Mouse (Mus musculus) inflammation-experienced regulatory T-cells, adult 6 months (primary cell): Measurements from ENCODE around the gene Becn1. TPM values are rescaled to one million over a fixed set of nuclear protein-coding genes. Genes with fewer than 3 reads are reported as not detected.
A peak's percentile ranks its signal among the peaks of the same experiment; 100 is the strongest.

Source experiments
- ATAC-seq: one replicate; pipeline ENCODE4 v1.8.0; 2017
- polyA plus RNA-seq, 3 experiments: library from polyadenylated mRNA; unstranded; fragments of 100-300 nt; shearing (Covaris generic); gene quantifications; one replicate each; pipeline ENCODE4 v1.2.1; 2017

Becn1 gene
- polyA plus RNA-seq, 3 experiments from 2014 or later: 62.1 to 87.3 (median 74.1) TPM

- ATAC-seq: no peak
Observed at GRCm38 (mm10) chr11:101264954-101265471, 37.1 kb downstream of the Becn1 start.

GRCm38 (mm10) chr11:101263989-101264280, 38.2 kb downstream of the Becn1 start:
- no peak for ATAC-seq

- no peak for ATAC-seq
Observed at GRCm38 (mm10) chr11:101263138-101263988, 38.7 kb downstream of the Becn1 start.

GRCm38 (mm10) chr11:101262272-101262967, 39.7 kb downstream of the Becn1 start:
- ATAC-seq: no peak

- no peak for ATAC-seq
Observed at GRCm38 (mm10) chr11:101260826-101261380, 41.2 kb downstream of the Becn1 start.

GRCm38 (mm10) chr11:101259948-101260825, 41.9 kb downstream of the Becn1 start, which contains the start of gene Wnk4:
TSS of gene Wnk4 (plus strand) at chr11:101260567.
- no peak for ATAC-seq

GRCm38 (mm10) chr11:101259261-101259712, 42.8 kb downstream of the Becn1 start:
- no peak for ATAC-seq

- ATAC-seq: no peak
Observed at GRCm38 (mm10) chr11:101255826-101256775, 46.0 kb downstream of the Becn1 start.

- ATAC-seq: peak; percentile 93
Observed at GRCm38 (mm10) chr11:101253613-101254389, 48.3 kb downstream of the Becn1 start, which contains the start of gene Vps25. TSS of gene Vps25 (plus strand) at chr11:101253707.

- no peak for ATAC-seq
Observed at GRCm38 (mm10) chr11:101252941-101253340, 49.1 kb downstream of the Becn1 start.

GRCm38 (mm10) chr11:101251031-101251430, 51.1 kb downstream of the Becn1 start:
- ATAC-seq: no peak

- no peak for ATAC-seq
Observed at GRCm38 (mm10) chr11:101248258-101248994, 53.7 kb downstream of the Becn1 start.

GRCm38 (mm10) chr11:101247521-101248030, 54.5 kb downstream of the Becn1 start:
- ATAC-seq: no peak

GRCm38 (mm10) chr11:101246702-101247012, 55.4 kb downstream of the Becn1 start:
- no peak for ATAC-seq

GRCm38 (mm10) chr11:101245855-101246701, 56.0 kb downstream of the Becn1 start, which contains the start of gene Ramp2:
TSS of gene Ramp2 (plus strand) at chr11:101246028.
- peak; percentile 41 for ATAC-seq

- no peak for ATAC-seq
Observed at GRCm38 (mm10) chr11:101245071-101245470, 57.0 kb downstream of the Becn1 start.

GRCm38 (mm10) chr11:101238071-101238647, 63.9 kb downstream of the Becn1 start:
- no peak for ATAC-seq

GRCm38 (mm10) chr11:101236782-101237181, 65.3 kb downstream of the Becn1 start:
- no peak for ATAC-seq
